Mouse (Mus musculus) monocyte, adult 59 days (primary cell): Measurements from ENCODE around the gene Zfp57. TPM values are rescaled to one million over a fixed set of nuclear protein-coding genes. Genes with fewer than 3 reads are reported as not detected.

Experiments used
- total RNA-seq, 2 experiments: library from RNA; stranded (reverse); gene quantifications; one replicate each; pipeline ENCODE4 v1.2.4; 2023

The Zfp57 gene
- under 1 TPM in 1 of 2 experiments, not detected in 1; 0.39 TPM for total RNA-seq

DNA sequence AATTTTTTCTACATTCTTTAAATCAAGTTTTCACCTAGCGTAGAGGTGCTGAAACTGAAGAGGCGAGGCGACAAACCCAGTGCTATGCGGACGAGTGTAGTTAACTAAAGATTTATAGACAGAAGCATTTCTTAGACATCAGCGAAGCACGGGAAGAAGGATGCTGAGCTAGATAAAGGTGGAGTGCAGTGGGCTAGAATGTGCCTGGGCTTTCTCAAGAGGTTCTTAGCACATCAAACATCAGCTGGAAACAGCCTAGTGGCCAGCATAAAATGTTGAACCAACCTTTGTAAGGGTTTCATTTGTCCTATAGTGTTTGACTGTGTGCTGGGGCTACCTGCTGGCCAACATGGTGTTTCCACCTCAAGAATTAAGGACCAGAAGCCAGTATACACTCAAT lies at the start of gene Zfp57:
TSS of gene Zfp57 (plus strand) at position 301 of the 400 bp plus-strand sequence.

DNA sequence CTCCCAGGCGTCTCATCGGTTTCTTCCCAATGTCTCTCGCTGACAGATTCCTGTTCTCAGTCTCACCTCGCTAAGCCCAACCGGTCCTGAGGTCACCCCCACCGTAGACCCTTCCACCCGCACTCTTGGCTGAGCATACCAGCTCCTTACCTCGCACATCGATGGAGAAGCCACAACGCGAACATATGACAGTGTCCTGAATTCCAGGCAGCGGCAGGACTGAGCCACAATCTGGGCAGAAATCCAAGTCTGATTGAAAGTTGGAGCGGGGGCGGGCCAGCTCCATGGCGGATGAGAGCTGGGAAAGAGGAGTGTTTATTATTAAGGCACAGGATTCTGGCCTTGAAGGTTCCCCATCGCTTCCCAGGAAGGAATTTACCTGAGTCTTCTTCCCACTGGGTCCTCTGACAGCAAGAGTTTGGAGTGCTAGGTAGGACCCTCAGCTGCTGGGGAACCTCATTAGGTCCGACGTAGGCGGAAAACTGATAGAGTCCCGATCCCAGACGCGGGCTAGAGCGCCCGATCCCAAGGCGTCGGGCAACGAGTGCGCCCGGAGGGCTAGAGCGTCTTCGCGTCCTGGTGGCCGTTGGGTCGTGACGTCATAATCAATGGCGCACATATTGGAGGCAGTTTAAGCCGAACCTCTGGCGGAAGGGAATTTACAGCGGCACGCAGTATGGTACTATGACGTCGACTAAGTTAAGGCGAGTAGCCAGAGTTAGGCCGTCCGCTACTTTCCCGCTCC lies 42.8 kb upstream of the Zfp57 start, which contains the start of the genes Znrd1 and Znrd1as:
TSS of gene Znrd1 (minus strand) at position 561 of the 745 bp plus-strand sequence.
TSS of gene Znrd1as (plus strand) at position 594 of the 745 bp plus-strand sequence.

DNA sequence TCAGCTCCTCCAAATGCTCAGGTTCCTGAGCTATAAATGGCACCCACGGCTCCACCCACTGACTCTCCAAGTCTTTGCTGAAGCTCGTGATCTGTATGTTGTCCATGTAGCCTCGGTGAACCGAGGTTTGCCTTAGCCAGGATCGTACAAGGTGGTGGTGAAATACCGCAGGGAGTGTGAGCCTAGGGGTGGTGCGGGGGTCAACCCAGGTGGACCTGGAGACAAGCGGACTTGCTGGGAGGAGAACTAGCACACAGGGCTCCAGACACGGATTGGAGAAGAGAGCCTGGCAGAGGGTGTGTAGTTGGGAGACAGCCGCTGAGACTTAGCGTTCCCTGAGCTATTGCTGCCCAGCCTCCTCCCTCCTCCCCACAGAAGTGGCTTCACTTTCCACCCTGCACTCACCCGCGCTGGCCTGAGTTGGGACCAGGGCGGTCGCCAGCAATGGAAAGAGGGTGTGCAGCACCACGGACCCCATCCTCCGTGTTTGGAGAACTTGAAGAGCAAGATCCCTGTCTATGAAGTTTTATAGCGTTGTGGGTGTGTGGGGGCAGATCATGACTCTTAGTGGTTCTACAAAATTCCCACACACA lies 19.6 kb upstream of the Zfp57 start, which contains the start of gene 2410137M14Rik:
TSS of gene 2410137M14Rik (minus strand) at position 17 of the 593 bp plus-strand sequence.

DNA sequence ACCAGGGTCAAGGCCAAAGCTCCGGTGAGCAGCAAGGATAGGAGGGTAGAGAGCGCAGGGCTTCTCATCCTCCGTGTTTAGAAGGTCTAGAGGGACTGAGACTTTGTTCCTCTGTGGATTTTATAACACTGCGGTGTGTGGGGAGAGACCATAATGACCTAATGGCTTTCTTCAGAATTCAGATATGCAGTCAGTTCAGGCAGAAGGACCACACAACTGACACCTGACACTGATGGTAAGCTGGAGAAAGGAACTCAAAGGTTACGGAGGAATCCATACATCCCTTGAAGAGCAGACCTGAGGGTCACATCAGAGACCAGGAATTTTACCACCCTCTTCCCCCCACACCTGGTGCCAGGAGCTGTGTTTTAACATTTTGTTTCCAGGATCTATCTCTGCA lies 11.5 kb upstream of the Zfp57 start, which contains the start of gene H2-M5:
TSS of gene H2-M5 (minus strand) at position 101 of the 400 bp plus-strand sequence.

GRCm38 (mm10) chr17:37022628-37023576 lies 21.9 kb downstream of the Zfp57 start, which contains the start of gene Mog:
Gene Mog (minus strand): TSS chr17:37023398.

GRCm38 (mm10) chr17:37045611-37046311 lies 44.8 kb downstream of the Zfp57 start, which contains the start of gene Gabbr1:
Gene Gabbr1 (plus strand): TSS chr17:37045966.

Other genes with a start within 250 kb of the Zfp57 start
- not detected for gene H2-M10.5, start 228.3 kb upstream of the Zfp57 start, total RNA-seq
- not detected for gene H2-M10.6, start 189.0 kb upstream of the Zfp57 start, total RNA-seq
- 100 to 1,000 TPM in 1 of 2 experiments, 10 to 100 TPM in 1; 87.5 to 100 TPM for gene Trim26, start 164.0 kb upstream of the Zfp57 start, total RNA-seq
- gene Trim15, start 134.0 kb upstream of the Zfp57 start, total RNA-seq = not detected
- not detected for gene Trim10, start 131.6 kb upstream of the Zfp57 start, total RNA-seq
- gene Trim40, start 111.0 kb upstream of the Zfp57 start, total RNA-seq = not detected
- gene Trim31, start 103.0 kb upstream of the Zfp57 start, total RNA-seq = not detected
- gene Rnf39, start 58.2 kb upstream of the Zfp57 start, total RNA-seq = not detected
- gene Ppp1r11, start 49.4 kb upstream of the Zfp57 start, total RNA-seq = 10 to 100 TPM; 56.1 to 56.3 TPM
- 10 to 100 TPM; 57.4 to 59.8 TPM for gene Znrd1, start 42.6 kb upstream of the Zfp57 start, total RNA-seq
- 1 to 10 TPM; 1.9 to 2.2 TPM for gene Znrd1as, start 42.6 kb upstream of the Zfp57 start, total RNA-seq
- not detected for gene 2410137M14Rik, start 19.9 kb upstream of the Zfp57 start, total RNA-seq
- not detected for gene H2-M5, start 11.6 kb upstream of the Zfp57 start, total RNA-seq
- gene Mog, start 22.2 kb downstream of the Zfp57 start, total RNA-seq = not detected
- gene Gabbr1, start 44.8 kb downstream of the Zfp57 start, total RNA-seq = 10 to 100 TPM; 20.2 to 28.2 TPM
- gene Olfr90, start 87.3 kb downstream of the Zfp57 start, total RNA-seq = under 1 TPM; 0.29 to 0.58 TPM
- gene Olfr91, start 97.1 kb downstream of the Zfp57 start, total RNA-seq = not detected
- gene Olfr92, start 118.9 kb downstream of the Zfp57 start, total RNA-seq = not detected
- gene Olfr93, start 160.3 kb downstream of the Zfp57 start, total RNA-seq = not detected
- gene Ubd, start 192.7 kb downstream of the Zfp57 start, total RNA-seq = 10 to 100 TPM in 1 of 2 experiments, 1 to 10 TPM in 1; 6.6 to 10.8 TPM
- not detected for gene Olfr94, start 199.8 kb downstream of the Zfp57 start, total RNA-seq
- gene Olfr95, start 212.0 kb downstream of the Zfp57 start, total RNA-seq = not detected
- gene Olfr96, start 219.0 kb downstream of the Zfp57 start, total RNA-seq = not detected
- gene Olfr97, start 236.2 kb downstream of the Zfp57 start, total RNA-seq = not detected